Mouse (Mus musculus) C2C12 (cell line): ENCODE data around the gene Rimkla.

Experiments used
- CEBPB ChIP-seq: IDR thresholded peaks from one replicate; pipeline ENCODE4 v1.6.1; 2011; ENCODE audit warnings: low read depth, mild to moderate bottlenecking, control low read depth, moderate library complexity
- CTCF ChIP-seq: IDR thresholded peaks from one replicate; pipeline ENCODE4 v1.5.1; 2011; ENCODE audit not compliant: control insufficient read depth, insufficient read depth, insufficient read length
- MAX ChIP-seq: IDR thresholded peaks from one replicate; pipeline ENCODE4 v1.6.1; 2011; ENCODE audit warnings: mild to moderate bottlenecking, control low read depth
- MYOD1 ChIP-seq: IDR thresholded peaks from one replicate; pipeline ENCODE4 v1.6.1; 2011; ENCODE audit warnings: low read depth; ENCODE audit not compliant: control insufficient read depth, insufficient read length
- MYOG ChIP-seq: IDR thresholded peaks from one replicate; pipeline ENCODE4 v1.6.1; 2011; ENCODE audit not compliant: control insufficient read depth, insufficient read length; ENCODE audit errors: extremely low read depth
- USF1 ChIP-seq: IDR thresholded peaks from one replicate; pipeline ENCODE4 v1.6.1; 2011; ENCODE audit warnings: low read depth, mild to moderate bottlenecking, control low read depth, moderate library complexity

GRCm38 (mm10) chr4:119453128-119453527 is 39.3 kb downstream of the Rimkla start:
- no peak for TF ChIP-seq CTCF
- no peak for TF ChIP-seq MAX
- TF ChIP-seq USF1, result no peak
- no peak for TF ChIP-seq MYOG
- TF ChIP-seq CEBPB, result no peak
- no peak for TF ChIP-seq MYOD1
